ENCODE assay signal across 28 mouse cellular contexts in the genomic region with DNA sequence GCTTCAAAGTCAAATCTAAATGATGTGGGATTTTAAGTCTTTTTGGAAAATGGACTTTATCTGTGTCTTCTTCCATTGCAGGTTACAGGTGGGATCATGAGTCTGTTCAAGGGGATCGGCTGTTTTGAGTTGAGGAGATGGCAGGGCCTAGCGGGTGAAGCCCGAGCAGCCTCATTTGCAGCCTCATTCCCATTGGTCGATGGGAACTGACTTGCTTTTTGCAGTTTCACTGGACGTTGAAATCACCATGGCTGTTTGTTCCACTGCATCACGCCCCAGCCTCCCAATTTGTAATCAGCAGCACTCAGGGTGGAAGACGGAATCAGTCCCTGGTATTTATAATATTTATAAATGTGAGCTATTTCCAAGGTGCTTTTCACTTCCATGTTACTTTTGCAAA.
DNase-seq lines count a peak whose midpoint lies in the region; ATAC-seq and TF ChIP-seq lines count a peak whose summit lies in the region.
"Had no signal": no experiment of that assay in that cellular context is flagged by ENCODE, and none has a peak within 500 bp of the region (broad histone marks: within the 10 kb centered on the region; RNA-seq: fewer than 3 reads in every experiment).

No protein-coding gene starts in this region.

- H3K4me2 ChIP-seq in liver, embryonic 11.5 days, result no peak overlapping the region
- H3K4me2 ChIP-seq: embryonic facial prominence, embryonic 13.5 days; forebrain, embryonic 12.5 days; forebrain, embryonic 15.5 days; heart, embryonic 12.5 days; heart, embryonic 15.5 days; hindbrain, embryonic 14.5 days had no signal

- no peaks in the 10 kb centered on the region for H3K9me3 ChIP-seq in liver, embryonic 11.5 days (ENCODE audit: control insufficient read depth, low read length)
- H3K9me3 ChIP-seq: forebrain, embryonic 12.5 days; forebrain, embryonic 15.5 days; heart, embryonic 12.5 days; heart, embryonic 15.5 days had no signal

- DNase-seq in embryo, embryonic 10 days (ENCODE audit: low spot score), result peak; percentile 28
- DNase-seq in embryo, embryonic 11 days, result no peak
- no peak for DNase-seq in thymus, adult 2 months
- no peak for DNase-seq in thymus, postnatal 14 days
- peak; percentile 47 for DNase-seq in R1 (ENCODE audit: low read depth, low spot score)
- DNase-seq in left cerebral cortex, adult 2 months (ENCODE audit: extremely low spot score in 1 of 2, low spot score in 2 of 2), result no peak
- no peak for DNase-seq in liver, embryonic 11.5 days (ENCODE audit: low spot score)
- DNase-seq: adrenal gland, postnatal 10 days; adrenal gland, postnatal 36 days; cerebellum, adult 11 months; cerebellum, adult 2 months; cerebellum, adult 9-11 months; cerebellum, postnatal 25 days; gastrocnemius, postnatal 25 days; heart, adult 18-20 months; heart, postnatal 10 days; heart, postnatal 36 days had no signal

- peak overlapping the region; percentile 72 for H3K27ac ChIP-seq in thymus, adult 2 months (ENCODE audit: control insufficient read depth, insufficient read depth, low read length)
- H3K27ac ChIP-seq in left cerebral cortex, adult 2 months, result no peak overlapping the region
- H3K27ac ChIP-seq in liver, embryonic 11.5 days (ENCODE audit: low read depth, low read length), result no peak overlapping the region
- H3K27ac ChIP-seq: embryonic facial prominence, embryonic 13.5 days; forebrain, embryonic 12.5 days; forebrain, embryonic 15.5 days; heart, embryonic 15.5 days; hindbrain, embryonic 10.5 days; hindbrain, embryonic 14.5 days had no signal

- TF ChIP-seq POLR2A in thymus, adult 2 months (IDR thresholded peaks at IDR 0.05; ENCODE audit: control insufficient read depth, extremely low read depth, insufficient read depth, low read length, poor library complexity), result no peak

- 90% methylated on average over 7 of the region's 7 CpGs for WGBS in thymus, adult 2 months
- 52% methylated on average over 7 of the region's 7 CpGs for WGBS in liver, embryonic 11.5 days

- TF ChIP-seq CTCF in thymus, adult 2 months (IDR thresholded peaks at IDR 0.05; ENCODE audit: borderline replicate concordance, control insufficient read depth, extremely low read depth, insufficient read depth, low read length, poor library complexity), result no peak
- TF ChIP-seq CTCF in left cerebral cortex, adult 2 months (IDR thresholded peaks at IDR 0.05), result no peak

- no peak overlapping the region for H3K9ac ChIP-seq in liver, embryonic 11.5 days (ENCODE audit: low read depth, low read length)
- H3K9ac ChIP-seq: embryonic facial prominence, embryonic 13.5 days; forebrain, embryonic 12.5 days; forebrain, embryonic 15.5 days; heart, embryonic 12.5 days; heart, embryonic 15.5 days; hindbrain, embryonic 14.5 days had no signal

- intact Hi-C loops in left cerebral cortex, adult 2 months (cut with DNase I), result loop anchor here (10.0 kb wide), 2 partner anchors 293 to 483 kb away; partner anchors contain the start of gene Jak2

- H3K27me3 ChIP-seq in thymus, adult 2 months (ENCODE audit: control insufficient read depth, insufficient read depth, low read length), result no peaks in the 10 kb centered on the region
- H3K27me3 ChIP-seq in liver, embryonic 11.5 days (replicated peaks; ENCODE audit: control insufficient read depth, insufficient read depth, low read length), result no peaks in the 10 kb centered on the region
- H3K27me3 ChIP-seq: embryonic facial prominence, embryonic 13.5 days; forebrain, embryonic 12.5 days; forebrain, embryonic 15.5 days; heart, embryonic 12.5 days; heart, embryonic 15.5 days had no signal

- ATAC-seq in liver, embryonic 11.5 days (replicated peaks; ENCODE audit: low FRiP score), result no peak
- ATAC-seq in megakaryocyte progenitor cell, adult 5-6 weeks (replicated peaks; ENCODE audit: poor library complexity), result no peak
- ATAC-seq: CD4-positive, CD25-positive, alpha-beta regulatory T cell, adult 4 months; forebrain, embryonic 15.5 days; intestine, postnatal 0 days had no signal

- no peak overlapping the region for H3K4me3 ChIP-seq in thymus, adult 2 months (ENCODE audit: control insufficient read depth, insufficient read depth, low read length)
- no peak overlapping the region for H3K4me3 ChIP-seq in left cerebral cortex, adult 2 months
- H3K4me3 ChIP-seq in liver, embryonic 11.5 days (ENCODE audit: low read depth, low read length), result no peak overlapping the region
- H3K4me3 ChIP-seq: embryonic facial prominence, embryonic 13.5 days; erythroblast, embryonic 14.5 days; forebrain, embryonic 12.5 days; forebrain, embryonic 15.5 days; heart, embryonic 12.5 days; heart, embryonic 15.5 days; hindbrain, embryonic 10.5 days had no signal

- peaks cover 6% of the 10 kb centered on the region for H3K4me1 ChIP-seq in thymus, adult 2 months (replicated peaks; ENCODE audit: control insufficient read depth, insufficient read depth, low read length)
- H3K4me1 ChIP-seq in liver, embryonic 11.5 days (replicated peaks; ENCODE audit: control insufficient read depth, insufficient read depth, low read length), result no peaks in the 10 kb centered on the region
- H3K4me1 ChIP-seq: embryonic facial prominence, embryonic 13.5 days; forebrain, embryonic 12.5 days; forebrain, embryonic 15.5 days; heart, embryonic 12.5 days; heart, embryonic 15.5 days had no signal

- no peaks in the 10 kb centered on the region for H3K36me3 ChIP-seq in thymus, adult 2 months (ENCODE audit: control insufficient read depth, insufficient read depth, low read length)
- H3K36me3 ChIP-seq in liver, embryonic 11.5 days (ENCODE audit: control insufficient read depth, insufficient read depth, low read length), result no peaks in the 10 kb centered on the region
- H3K36me3 ChIP-seq: embryonic facial prominence, embryonic 13.5 days; forebrain, embryonic 12.5 days; forebrain, embryonic 15.5 days; heart, embryonic 12.5 days; heart, embryonic 15.5 days; hindbrain, embryonic 10.5 days had no signal

Comparison
In these comparisons a context has a peak if more than half of its experiments do, and no peak if none do; other contexts are left out.
1. DNase-seq: peak in embryo, embryonic 10 days (single experiment) and R1 (single experiment); none in embryo, embryonic 11 days (single experiment), thymus, adult 2 months (single experiment), thymus, postnatal 14 days (single experiment), left cerebral cortex, adult 2 months (0 of 2) and liver, embryonic 11.5 days (single experiment).